Mouse (Mus musculus) kidney, embryonic 14.5 days (tissue): ENCODE measurements at regions not wholly inside any gene's neighbourhood (a gene's known extent, or its start where the extent isn't known, plus 50 kb on each side); places are given as distances from the start of the nearest gene placed in this dataset.

Experiments
- ATAC-seq: fragments of 200-750 bp; cut with Nextera tagmentation; 2 replicates; pipeline ENCODE4 v1.8.0; 2017; ENCODE audit warnings: moderate number of reproducible peaks, mild to moderate bottlenecking, moderate TSS enrichment, moderate library complexity; ENCODE audit not compliant: low FRiP score, low TSS enrichment
- H3K27ac ChIP-seq: fragments of 300-500 bp; sonication (generic); 2 replicates; pipeline ENCODE4 v1.5.1; 2014; ENCODE audit warnings: low read depth, mild to moderate bottlenecking, low read length, moderate library complexity, mixed read lengths
- H3K27me3 ChIP-seq: fragments of 300-500 bp; sonication (generic); 2 replicates; pipeline ENCODE4 v1.6.1; 2014; ENCODE audit warnings: mild to moderate bottlenecking, low read length; ENCODE audit not compliant: control insufficient read depth, insufficient read depth
- H3K36me3 ChIP-seq: fragments of 300-500 bp; sonication (generic); 2 replicates; pipeline ENCODE4 v1.6.1; 2014; ENCODE audit warnings: low read length, mixed read lengths; ENCODE audit not compliant: control insufficient read depth, insufficient read depth
- H3K4me1 ChIP-seq: fragments of 300-500 bp; sonication (generic); 2 replicates; pipeline ENCODE4 v1.6.1; 2014; ENCODE audit warnings: low read length, mixed read lengths; ENCODE audit not compliant: control insufficient read depth, insufficient read depth
- H3K4me2 ChIP-seq: fragments of 300-500 bp; sonication (generic); replicated peaks from 2 replicates; pipeline ENCODE4 v1.6.1; 2014; ENCODE audit warnings: low read depth, mild to moderate bottlenecking, low read length
- H3K4me3 ChIP-seq: fragments of 300-500 bp; sonication (generic); 2 replicates; pipeline ENCODE4 v1.5.1; 2014; ENCODE audit warnings: mild to moderate bottlenecking, low read length
- H3K9ac ChIP-seq: fragments of 300-500 bp; sonication (generic); 2 replicates; pipeline ENCODE4 v1.6.1; 2014; ENCODE audit warnings: low read depth, mild to moderate bottlenecking, low read length, moderate library complexity
- H3K9me3 ChIP-seq: fragments of 300-500 bp; sonication (generic); 2 replicates; pipeline ENCODE4 v1.6.1; 2016; ENCODE audit warnings: low read length; ENCODE audit not compliant: control insufficient read depth
- WGBS: fragments of 180-500 bp; shearing (Covaris S2); extraction: QIAGEN DNeasy Blood & Tissue Kit; methylation state at CpG from one replicate; pipeline ENCODE4 v1.1.7; 2014; 5-methylcytosine and 5-hydroxymethylcytosine counted together

DNA sequence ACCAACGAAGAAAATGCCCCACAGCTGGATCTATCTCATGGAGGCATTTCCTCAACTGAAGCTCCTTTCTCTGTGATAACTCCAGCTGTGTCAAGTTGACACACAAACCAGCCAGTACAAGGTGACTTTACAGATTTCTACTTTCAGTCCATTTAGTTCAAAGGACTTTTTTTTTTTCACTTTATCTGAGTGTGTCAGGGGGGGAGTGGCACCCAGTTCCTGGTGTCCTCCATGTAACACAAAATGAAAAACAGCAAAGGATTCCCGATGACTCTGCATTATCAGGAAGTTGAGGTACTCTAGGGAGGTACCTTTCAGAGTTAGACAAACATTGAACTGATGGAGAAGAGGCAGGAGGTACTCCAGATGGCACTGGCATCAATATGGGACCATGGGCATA, 87.4 kb downstream of the Il12a start:
- no peaks in the 10 kb centered on the region for H3K36me3 ChIP-seq
- no peak for ATAC-seq
- WGBS, result 65% methylated on average over 2 of the region's 2 CpGs

DNA sequence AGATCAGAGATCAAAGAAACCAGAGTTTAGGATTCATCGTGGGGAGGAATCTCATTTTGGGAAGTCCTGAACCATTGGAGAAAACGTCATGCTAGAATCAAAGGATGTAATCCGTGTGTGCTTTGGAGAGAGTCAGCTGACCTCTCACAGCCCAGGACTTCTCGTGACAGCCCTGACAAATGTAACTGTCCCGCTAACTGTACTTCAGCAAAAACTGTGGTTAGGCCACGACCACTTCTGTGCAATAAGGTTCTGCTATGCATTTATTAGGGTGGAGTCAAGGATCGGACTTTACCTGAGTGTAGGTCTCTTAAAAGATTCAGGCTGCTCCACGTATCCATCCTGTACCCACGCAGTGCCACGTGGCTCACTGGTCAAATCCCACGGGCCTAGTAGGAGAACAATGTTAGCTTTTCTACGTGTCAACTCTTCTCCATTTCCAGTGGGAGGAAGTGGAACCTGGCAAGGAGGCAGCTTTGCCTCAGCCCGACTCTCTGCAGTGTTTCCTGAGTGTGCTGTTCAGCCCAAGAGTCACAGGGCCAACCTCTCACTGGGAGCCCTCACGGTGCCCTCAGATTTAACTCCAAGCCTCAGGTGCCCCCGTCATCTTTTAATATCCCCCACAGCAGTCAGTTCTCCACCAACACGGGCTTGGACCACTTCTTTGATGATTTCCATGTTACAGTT, 88.1 kb downstream of the Il12a start:
- no peaks in the 10 kb centered on the region for H3K27me3 ChIP-seq
- peaks cover 2% of the 10 kb centered on the region for H3K4me1 ChIP-seq
- H3K9me3 ChIP-seq, result no peaks in the 10 kb centered on the region
- no peaks in the 10 kb centered on the region for H3K36me3 ChIP-seq
- H3K4me2 ChIP-seq, result no peak overlapping the region
- no peak overlapping the region for H3K9ac ChIP-seq
- H3K27ac ChIP-seq, result no peak overlapping the region
- no peak overlapping the region for H3K4me3 ChIP-seq
- ATAC-seq, result no peak
- WGBS, result 81% methylated on average over 16 of the region's 16 CpGs

More for the DNA sequence above, 87.4 kb downstream of the Il12a start:
- Histone ChIP-seq H3K9ac (no peak overlapping the region), H3K27ac (no peak overlapping the region), H3K4me3 (no peak overlapping the region), H3K4me2 (no peak overlapping the region), H3K27me3 (no peaks in the 10 kb centered on the region), H3K9me3 (no peaks in the 10 kb centered on the region), H3K4me1 (peaks cover 2% of the 10 kb centered on the region)

DNA sequence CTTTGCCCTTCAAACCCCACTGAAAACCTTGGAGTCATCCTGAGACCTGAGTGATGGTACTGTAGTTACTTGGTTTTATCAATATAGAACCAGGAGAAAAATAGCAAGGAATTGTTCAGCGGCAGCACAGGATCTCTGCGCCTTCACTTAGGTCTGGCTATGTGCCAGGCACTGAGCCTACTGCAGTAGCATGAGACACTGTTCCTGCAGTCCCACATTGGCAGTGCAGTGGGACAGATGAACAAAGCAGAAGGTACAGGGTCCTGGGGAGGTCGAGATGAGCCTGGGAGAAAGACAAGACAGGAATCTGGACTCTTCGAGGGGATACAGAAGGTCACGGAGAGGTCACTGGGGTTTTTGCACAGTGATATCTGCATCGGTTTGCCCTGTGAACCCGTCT, 88.5 kb upstream of the 1110032F04Rik start:
- Histone ChIP-seq H3K4me1 (peaks cover 2% of the 10 kb centered on the region), H3K4me2 (no peak overlapping the region), H3K36me3 (no peaks in the 10 kb centered on the region), H3K27me3 (no peaks in the 10 kb centered on the region), H3K4me3 (no peak overlapping the region), H3K9me3 (no peaks in the 10 kb centered on the region), H3K9ac (no peak overlapping the region), H3K27ac (no peak overlapping the region)
- WGBS, result 45% methylated on average over 7 of the region's 7 CpGs
- 0 out of 2 replicates have a peak, but pooled peaks have one; percentile 36 for ATAC-seq

DNA sequence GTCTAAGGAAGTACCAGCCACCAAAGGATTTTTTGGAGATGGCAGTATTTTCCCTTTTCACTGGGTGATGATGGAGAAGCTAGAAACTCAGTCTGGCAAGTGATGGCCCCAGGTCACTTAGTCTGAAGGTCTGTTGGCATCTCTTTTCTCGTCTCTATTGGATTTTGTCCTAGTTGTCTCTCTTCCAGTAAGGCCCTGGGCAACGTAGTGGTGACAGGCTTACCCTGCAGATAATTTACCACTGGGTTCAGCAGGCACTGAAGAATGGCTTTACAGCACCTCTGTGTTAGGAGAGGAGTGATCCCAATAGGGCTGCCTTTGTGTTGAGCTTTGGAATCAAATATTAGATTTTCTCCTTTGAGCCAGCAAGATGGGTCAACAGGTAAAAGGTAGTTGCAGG, 87.9 kb upstream of the 1110032F04Rik start:
- no peak overlapping the region for H3K27ac ChIP-seq
- no peak overlapping the region for H3K4me3 ChIP-seq
- H3K4me1 ChIP-seq, result peaks cover 2% of the 10 kb centered on the region
- WGBS, result 42% methylated on average over 2 of the region's 2 CpGs
- no peak overlapping the region for H3K4me2 ChIP-seq
- no peak for ATAC-seq
- no peaks in the 10 kb centered on the region for H3K9me3 ChIP-seq
- H3K27me3 ChIP-seq, result no peaks in the 10 kb centered on the region
- H3K9ac ChIP-seq, result no peak overlapping the region
- no peaks in the 10 kb centered on the region for H3K36me3 ChIP-seq

DNA sequence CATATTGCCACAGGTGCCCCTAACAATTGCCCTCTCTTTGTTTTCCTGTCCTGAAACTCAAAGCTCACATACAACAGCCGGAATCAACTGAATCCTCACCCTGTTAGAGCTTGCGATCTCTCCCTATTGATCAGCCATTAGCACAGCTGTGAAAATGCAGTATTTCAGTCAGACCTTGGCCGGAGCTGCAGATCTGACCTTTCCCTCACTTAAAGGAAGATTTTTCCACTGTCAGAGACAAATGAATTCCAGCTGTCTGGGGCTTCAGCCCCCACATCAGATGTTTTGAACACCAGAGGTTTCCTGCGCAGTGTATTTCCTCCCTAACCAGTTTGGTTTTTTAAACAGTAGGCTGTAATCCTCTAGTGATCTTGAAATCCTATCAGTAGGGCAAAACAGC, 87.0 kb upstream of the 1110032F04Rik start:
- no peak overlapping the region for H3K4me3 ChIP-seq
- H3K9me3 ChIP-seq, result no peaks in the 10 kb centered on the region
- WGBS, result 27% methylated on average over 4 of the region's 4 CpGs
- H3K9ac ChIP-seq, result no peak overlapping the region
- H3K27ac ChIP-seq, result no peak overlapping the region
- no peak overlapping the region for H3K4me2 ChIP-seq
- ATAC-seq, result no peak
- peaks cover 2% of the 10 kb centered on the region for H3K4me1 ChIP-seq
- no peaks in the 10 kb centered on the region for H3K27me3 ChIP-seq
- H3K36me3 ChIP-seq, result no peaks in the 10 kb centered on the region

DNA sequence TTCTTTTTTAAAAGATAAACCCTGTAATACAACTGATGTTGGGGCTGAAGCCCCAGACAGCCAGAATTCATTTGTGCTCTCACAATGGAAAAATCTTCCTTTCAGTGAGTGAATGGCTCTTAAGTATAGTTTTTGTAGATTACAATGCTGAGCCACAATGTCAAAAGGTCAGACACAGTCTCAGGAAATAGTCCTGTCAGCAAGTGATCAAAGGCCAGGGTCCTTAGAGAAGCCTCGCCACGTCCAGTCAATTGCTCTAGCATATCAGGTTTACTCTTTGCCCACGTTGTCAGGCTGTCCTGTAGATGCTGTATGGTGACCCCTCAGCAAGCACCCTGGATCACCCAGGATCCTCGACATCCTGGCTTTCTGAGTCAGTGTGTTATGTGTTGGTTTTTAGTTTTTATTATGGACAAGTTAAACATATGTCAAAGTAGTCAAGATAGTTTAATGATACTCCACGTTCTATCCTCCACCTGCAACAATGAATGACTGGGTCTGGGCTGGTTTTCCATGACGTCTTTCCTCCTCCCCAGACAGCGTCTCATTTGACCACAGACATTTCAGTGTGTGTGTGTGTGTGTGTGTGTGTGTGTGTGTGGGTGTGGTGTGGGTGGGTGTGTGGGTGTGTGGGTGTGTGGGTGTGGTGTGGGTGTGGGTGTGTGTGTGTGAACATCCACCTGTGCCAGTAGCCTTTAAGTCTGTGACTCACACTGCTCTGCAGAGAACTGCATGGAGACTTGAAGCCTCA, 85.5 kb upstream of the 1110032F04Rik start:
- peaks cover 2% of the 10 kb centered on the region for H3K4me1 ChIP-seq
- ATAC-seq, result no peak
- 36% methylated on average over 7 of the region's 7 CpGs for WGBS
- H3K27ac ChIP-seq, result no peak overlapping the region
- no peaks in the 10 kb centered on the region for H3K9me3 ChIP-seq
- no peak overlapping the region for H3K4me2 ChIP-seq
- no peak overlapping the region for H3K4me3 ChIP-seq
- no peaks in the 10 kb centered on the region for H3K36me3 ChIP-seq
- H3K9ac ChIP-seq, result no peak overlapping the region
- no peaks in the 10 kb centered on the region for H3K27me3 ChIP-seq

DNA sequence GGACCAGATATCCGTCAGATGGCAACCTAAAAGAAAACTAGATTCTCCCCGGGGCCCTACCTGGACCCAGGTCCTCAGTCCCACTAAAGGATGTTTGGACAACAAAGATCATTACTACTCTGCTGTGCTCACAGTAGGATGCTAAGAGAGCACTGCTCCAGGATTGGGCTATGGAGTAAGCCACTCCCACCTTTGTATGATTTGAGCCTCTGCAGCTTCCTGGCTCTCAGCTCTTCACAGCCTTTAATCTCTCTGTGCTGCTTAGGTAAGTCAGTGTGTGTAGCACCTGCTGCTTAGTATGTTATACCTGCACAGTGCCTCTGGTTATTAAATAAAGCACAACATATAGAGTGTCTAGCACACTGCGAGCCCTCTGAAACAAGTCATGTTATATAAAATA, 82.6 kb upstream of the 1110032F04Rik start:
- H3K36me3 ChIP-seq, result no peaks in the 10 kb centered on the region
- no peak for ATAC-seq
- 72% methylated on average over 3 of the region's 3 CpGs for WGBS

DNA sequence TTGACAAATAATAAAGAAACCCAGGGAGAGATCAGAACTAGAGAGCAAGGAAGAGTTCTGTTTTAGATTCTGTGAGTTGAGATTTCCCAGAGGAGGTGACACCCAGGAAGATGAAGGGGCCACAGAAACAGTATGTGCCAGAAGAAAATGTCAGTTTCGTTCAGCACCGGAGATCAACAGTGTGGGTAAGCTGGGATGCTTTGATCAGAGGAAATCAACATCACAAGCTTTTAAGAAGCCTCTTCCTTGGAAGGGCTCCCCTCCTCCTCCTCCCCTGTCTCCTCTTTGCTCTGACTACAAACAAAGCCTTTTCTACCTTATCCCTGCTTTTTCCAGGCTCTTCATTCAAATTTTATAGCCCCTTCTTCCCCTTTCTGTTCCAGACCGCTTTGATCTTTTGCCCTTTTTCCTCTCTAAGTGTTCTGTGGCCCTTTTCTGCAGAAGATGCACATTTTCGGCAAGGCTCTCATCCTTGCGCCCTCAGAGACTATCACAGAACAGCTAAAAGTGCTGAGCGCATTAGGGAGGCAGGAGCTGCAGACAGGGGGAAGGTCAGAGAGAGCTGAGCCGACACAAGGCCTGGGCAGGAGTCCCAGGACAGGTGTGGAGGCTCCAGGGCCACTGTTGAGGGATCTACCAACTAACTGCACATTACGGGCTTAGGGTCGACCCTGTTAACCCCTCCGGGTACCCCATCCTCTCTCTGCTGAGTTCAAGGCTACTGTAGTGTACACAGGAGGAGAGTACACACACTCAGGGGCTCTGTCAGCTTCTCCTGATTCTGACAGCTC, 81.8 kb upstream of the 1110032F04Rik start:
- Histone ChIP-seq H3K27ac (no peak overlapping the region), H3K36me3 (no peaks in the 10 kb centered on the region), H3K9me3 (no peaks in the 10 kb centered on the region), H3K4me2 (no peak overlapping the region), H3K9ac (no peak overlapping the region), H3K27me3 (no peaks in the 10 kb centered on the region), H3K4me1 (no peaks in the 10 kb centered on the region; the same call in 1 of the 2 replicates), H3K4me3 (no peak overlapping the region)
- ATAC-seq, result no peak
- 23% methylated on average over 10 of the region's 10 CpGs for WGBS

More for the DNA sequence above, 82.6 kb upstream of the 1110032F04Rik start:
- no peak overlapping the region for H3K4me3 ChIP-seq
- H3K4me1 ChIP-seq, result peaks cover 2% of the 10 kb centered on the region; the same call in 1 of the 2 replicates
- H3K27ac ChIP-seq, result no peak overlapping the region
- no peak overlapping the region for H3K9ac ChIP-seq
- H3K4me2 ChIP-seq, result no peak overlapping the region
- H3K9me3 ChIP-seq, result no peaks in the 10 kb centered on the region
- no peaks in the 10 kb centered on the region for H3K27me3 ChIP-seq
